Mouse (Mus musculus) liver, embryonic 12.5 days (tissue): ENCODE results near the gene Pitpnm2. TPM values are rescaled to one million over a fixed set of nuclear protein-coding genes. Genes with fewer than 3 reads are reported as not detected.
A peak's percentile ranks its signal among the peaks of the same experiment; 100 is the strongest.

Source experiments
- ATAC-seq: fragments of 200-750 bp; cut with Nextera tagmentation; 2 replicates; pipeline ENCODE4 v1.8.0; 2017; ENCODE audit warnings: moderate number of reproducible peaks, mild to moderate bottlenecking, moderate library complexity
- H3K27ac ChIP-seq: fragments of 300-500 bp; sonication (generic); 2 replicates; pipeline ENCODE4 v1.5.1; 2016; ENCODE audit warnings: mild to moderate bottlenecking
- H3K27me3 ChIP-seq: fragments of 300-500 bp; sonication (generic); replicated peaks from 2 replicates; pipeline ENCODE4 v1.6.1; 2016; ENCODE audit warnings: mild to moderate bottlenecking, moderate library complexity
- H3K36me3 ChIP-seq: fragments of 300-500 bp; sonication (generic); 2 replicates; pipeline ENCODE4 v1.6.1; 2016; ENCODE audit warnings: mild to moderate bottlenecking, moderate library complexity
- H3K4me1 ChIP-seq: fragments of 300-500 bp; sonication (generic); 2 replicates; pipeline ENCODE4 v1.6.1; 2016
- H3K4me2 ChIP-seq: fragments of 300-500 bp; sonication (generic); 2 replicates; pipeline ENCODE4 v1.6.1; 2016; ENCODE audit warnings: mild to moderate bottlenecking, moderate library complexity
- H3K4me3 ChIP-seq: fragments of 300-500 bp; sonication (generic); 2 replicates; pipeline ENCODE4 v1.5.1; 2016; ENCODE audit warnings: mild to moderate bottlenecking, moderate library complexity
- H3K9ac ChIP-seq: fragments of 300-500 bp; sonication (generic); 2 replicates; pipeline ENCODE4 v1.6.1; 2016; ENCODE audit warnings: mild to moderate bottlenecking, moderate library complexity
- H3K9me3 ChIP-seq: fragments of 300-500 bp; sonication (generic); replicated peaks from 2 replicates; pipeline ENCODE4 v1.6.1; 2016; ENCODE audit warnings: mild to moderate bottlenecking, moderate library complexity
- WGBS: fragments of 180-500 bp; shearing (Covaris S2); methylation state at CpG from one replicate; pipeline ENCODE4 v1.1.7; 2016; ENCODE audit not compliant: insufficient replicate concordance; 5-methylcytosine and 5-hydroxymethylcytosine counted together
- polyA plus RNA-seq: library from polyadenylated mRNA; unstranded; fragments of >200 nt; fragmentation: Nextera tagmentation; extraction: Ambion mirVana; gene quantifications from 2 replicates; pipeline ENCODE4 v1.2.1, GENCODE M21; 2016

Pitpnm2 gene
- polyA plus RNA-seq, 1 experiment from 2014 or later, result 2.5 TPM

DNA sequence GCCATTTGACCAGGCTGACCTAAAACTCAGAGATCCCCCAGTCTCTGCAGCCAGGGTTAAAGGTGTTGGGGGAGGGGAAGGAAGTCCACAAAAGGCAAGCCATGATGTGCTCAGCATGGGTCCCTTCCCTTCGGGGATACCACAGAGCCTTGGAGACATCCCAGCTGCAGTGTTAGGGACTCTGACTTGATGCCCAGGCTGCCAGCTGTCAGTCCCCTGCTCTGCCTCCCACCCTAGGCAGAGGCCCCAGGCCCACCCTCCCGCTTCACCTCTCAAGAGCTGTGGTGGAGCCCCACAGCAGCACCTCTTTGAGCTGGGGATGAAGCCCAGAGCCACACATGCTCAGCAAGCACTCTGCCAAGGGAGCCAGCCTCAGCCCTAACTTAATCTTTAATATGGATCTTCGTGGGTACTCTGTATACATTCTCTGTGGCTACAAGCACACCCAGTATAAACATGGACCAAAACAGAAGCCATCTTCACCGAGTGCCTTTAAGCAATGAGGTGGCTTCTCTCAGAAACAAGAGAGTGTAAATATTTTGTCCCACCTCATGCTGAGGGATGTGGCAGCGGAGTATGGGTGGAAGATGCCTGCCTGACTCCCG is 171.6 kb downstream of the Pitpnm2 start:
- no peak overlapping the region for H3K4me2 ChIP-seq
- no peak overlapping the region for H3K9ac ChIP-seq
- ATAC-seq, result no peak
- 0 out of 2 replicates have a peak overlapping the region, but pooled peaks have one; percentile 3 for H3K27ac ChIP-seq
- WGBS, result 62% methylated on average over 6 of the region's 6 CpGs
- no peaks in the 10 kb centered on the region for H3K9me3 ChIP-seq
- H3K27me3 ChIP-seq, result no peaks in the 10 kb centered on the region
- peaks cover 78% of the 10 kb centered on the region for H3K4me1 ChIP-seq
- no peak overlapping the region for H3K4me3 ChIP-seq
- no peaks in the 10 kb centered on the region for H3K36me3 ChIP-seq

DNA sequence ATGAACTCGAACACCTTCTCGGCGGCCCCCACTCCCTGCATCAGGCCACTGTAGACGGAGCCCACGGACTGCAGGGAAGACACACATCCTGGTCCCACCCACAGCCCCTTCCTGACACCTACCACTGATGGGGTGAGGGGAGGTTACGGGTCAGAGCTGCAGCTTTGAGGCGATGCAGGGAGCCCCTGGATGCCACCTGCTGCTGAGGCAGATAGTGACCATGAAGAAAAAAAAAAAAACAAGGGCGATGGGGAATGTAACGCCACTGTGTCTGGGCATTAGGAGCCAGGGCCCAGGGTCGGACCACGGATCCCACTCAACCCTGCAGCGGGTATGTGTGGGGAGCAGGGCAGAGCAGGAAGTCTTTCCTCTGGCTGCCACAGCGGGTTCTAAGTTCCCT is 172.3 kb downstream of the Pitpnm2 start:
- Histone ChIP-seq H3K36me3 (no peaks in the 10 kb centered on the region), H3K4me2 (no peak overlapping the region), H3K4me1 (peaks cover 78% of the 10 kb centered on the region), H3K4me3 (no peak overlapping the region), H3K27me3 (no peaks in the 10 kb centered on the region), H3K9me3 (no peaks in the 10 kb centered on the region), H3K27ac (peak overlapping the region; percentile 43; the same call in 1 of the 2 replicates), H3K9ac (no peak overlapping the region)
- ATAC-seq, result no peak
- 61% methylated on average over 13 of the region's 13 CpGs for WGBS

DNA sequence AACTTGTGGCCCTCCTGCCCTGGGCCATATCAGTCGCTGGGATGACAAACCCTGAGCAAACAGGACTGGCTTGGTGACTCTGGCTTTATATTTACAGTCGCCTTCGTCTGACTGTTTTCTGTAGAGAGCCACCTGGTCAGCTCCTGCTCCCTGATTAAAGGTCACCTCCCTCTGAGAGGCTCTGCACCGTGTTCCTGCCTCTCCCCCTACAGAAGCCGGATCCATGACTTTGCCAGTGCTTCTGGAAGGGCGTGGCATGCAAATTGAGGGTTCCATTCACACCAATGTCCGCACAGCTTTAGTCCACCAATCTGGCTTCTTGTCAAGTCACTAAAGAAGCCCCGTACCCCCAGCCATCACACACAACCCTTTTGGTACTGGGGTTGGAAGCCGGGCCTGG is 173.0 kb downstream of the Pitpnm2 start:
- Histone ChIP-seq H3K9ac (no peak overlapping the region), H3K27ac (peak overlapping the region; percentile 43; the same call in 1 of the 2 replicates), H3K4me2 (no peak overlapping the region), H3K27me3 (no peaks in the 10 kb centered on the region), H3K36me3 (no peaks in the 10 kb centered on the region), H3K9me3 (no peaks in the 10 kb centered on the region), H3K4me1 (peaks cover 78% of the 10 kb centered on the region), H3K4me3 (no peak overlapping the region)
- 52% methylated on average over 9 of the region's 9 CpGs for WGBS
- peak; percentile 43 for ATAC-seq

- Histone ChIP-seq H3K4me3 (no peak overlapping the region), H3K27me3 (no peaks in the 10 kb centered on the region), H3K27ac (peak overlapping the region; percentile 46; the same call in 1 of the 2 replicates), H3K4me2 (no peak overlapping the region), H3K9me3 (no peaks in the 10 kb centered on the region), H3K4me1 (peaks cover 70% of the 10 kb centered on the region), H3K9ac (no peak overlapping the region), H3K36me3 (no peaks in the 10 kb centered on the region)
- WGBS, result 54% methylated on average over 9 of the region's 9 CpGs
- ATAC-seq, result no peak
These were observed 173.8 kb downstream of the Pitpnm2 start for GRCm38 (mm10) chr5:124075716-124076115.

GRCm38 (mm10) chr5:124074845-124075307 is 174.7 kb downstream of the Pitpnm2 start:
- 16% methylated on average over 10 of the region's 10 CpGs for WGBS
- Histone ChIP-seq H3K27me3 (no peaks in the 10 kb centered on the region), H3K4me1 (peaks cover 61% of the 10 kb centered on the region), H3K4me2 (0 out of 2 replicates have a peak overlapping the region, but pooled peaks have one; percentile 6), H3K36me3 (no peaks in the 10 kb centered on the region), H3K9ac (no peak overlapping the region), H3K27ac (peak overlapping the region; percentile 46), H3K9me3 (no peaks in the 10 kb centered on the region), H3K4me3 (no peak overlapping the region)
- no peak for ATAC-seq

GRCm38 (mm10) chr5:124073682-124074081 is 175.9 kb downstream of the Pitpnm2 start:
- Histone ChIP-seq H3K4me3 (no peak overlapping the region), H3K27me3 (no peaks in the 10 kb centered on the region), H3K27ac (no peak overlapping the region), H3K4me1 (peaks cover 49% of the 10 kb centered on the region), H3K9me3 (no peaks in the 10 kb centered on the region), H3K4me2 (no peak overlapping the region), H3K36me3 (no peaks in the 10 kb centered on the region), H3K9ac (no peak overlapping the region)
- ATAC-seq, result no peak
- WGBS, result 51% methylated on average over 9 of the region's 9 CpGs

- Histone ChIP-seq H3K27ac (no peak overlapping the region), H3K36me3 (no peaks in the 10 kb centered on the region), H3K4me2 (no peak overlapping the region), H3K9ac (no peak overlapping the region), H3K9me3 (no peaks in the 10 kb centered on the region), H3K4me3 (no peak overlapping the region), H3K27me3 (no peaks in the 10 kb centered on the region), H3K4me1 (peaks cover 14% of the 10 kb centered on the region)
- ATAC-seq, result no peak
- WGBS, result 74% methylated on average over 3 of the region's 3 CpGs
These were observed 179.9 kb downstream of the Pitpnm2 start for GRCm38 (mm10) chr5:124069657-124070056.

Other genes with a start within 250 kb of the Pitpnm2 start
- 20.9 and 21.8 TPM in 2 replicates for gene Vps37b, start 217.5 kb downstream of the Pitpnm2 start, polyA plus RNA-seq
- gene Abcb9, start 154.0 kb downstream of the Pitpnm2 start, polyA plus RNA-seq, result 5.0 and 5.6 TPM in 2 replicates
- gene Ogfod2, start 137.5 kb downstream of the Pitpnm2 start, polyA plus RNA-seq, result 19.1 and 20.2 TPM in 2 replicates
- 94.1 and 100 TPM in 2 replicates for gene Arl6ip4, start 133.7 kb downstream of the Pitpnm2 start, polyA plus RNA-seq
- gene Mphosph9, start 78.2 kb upstream of the Pitpnm2 start, polyA plus RNA-seq, result 8.5 and 8.7 TPM in 2 replicates
- gene 2810006K23Rik, start 78.3 kb upstream of the Pitpnm2 start, polyA plus RNA-seq, result 10.2 and 10.5 TPM in 2 replicates
- 91.0 and 104 TPM in 2 replicates for gene Cdk2ap1, start 113.3 kb upstream of the Pitpnm2 start, polyA plus RNA-seq
- 60.1 and 65.7 TPM in 2 replicates for gene Sbno1, start 176.2 kb upstream of the Pitpnm2 start, polyA plus RNA-seq
- 85.3 and 95.9 TPM in 2 replicates for gene Kmt5a, start 190.2 kb upstream of the Pitpnm2 start, polyA plus RNA-seq
- 9.4 and 11.5 TPM in 2 replicates for gene Rilpl2, start 228.6 kb upstream of the Pitpnm2 start, polyA plus RNA-seq
- 17.8 and 18.3 TPM in 2 replicates for gene Snrnp35, start 233.4 kb upstream of the Pitpnm2 start, polyA plus RNA-seq